In the genomic region with DNA sequence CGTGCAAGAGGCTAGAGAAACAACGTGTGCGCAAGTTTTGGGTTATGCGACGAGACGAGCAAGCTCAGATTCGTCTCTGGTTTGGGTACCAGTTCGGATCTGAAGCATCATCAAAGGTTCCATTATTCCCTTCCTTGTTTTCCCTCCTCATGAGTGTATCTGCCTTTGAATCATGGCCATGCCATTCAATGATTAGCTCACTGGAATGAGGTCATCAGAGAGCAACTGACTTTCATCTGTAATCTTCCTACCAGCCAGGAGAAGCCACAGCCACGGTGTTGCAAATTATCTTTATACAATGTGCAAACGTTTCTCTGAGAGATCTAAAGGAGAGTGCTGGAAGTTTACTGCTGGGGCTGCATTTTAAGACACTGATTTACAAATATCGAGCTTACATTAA, we compare ENCODE assay signal across 24 mouse cellular contexts. TPM values are rescaled to one million over a fixed set of nuclear protein-coding genes. Genes with fewer than 3 reads are reported as not detected.
DNase-seq lines count a peak whose midpoint lies in the region; ATAC-seq and TF ChIP-seq lines count a peak whose summit lies in the region.
"Had no signal": no experiment of that assay in that cellular context is flagged by ENCODE, and none has a peak within 500 bp of the region (broad histone marks: within the 10 kb centered on the region; RNA-seq: fewer than 3 reads in every experiment).

No protein-coding gene starts in this region.

- H3K4me2 ChIP-seq in heart, postnatal 0 days (ENCODE audit: low read depth, low read length), result peak overlapping the region; percentile 30; the same call in 1 of the 2 replicates
- H3K4me2 ChIP-seq in liver, embryonic 11.5 days, result no peak overlapping the region
- H3K4me2 ChIP-seq: heart, embryonic 12.5 days; hindbrain, embryonic 14.5 days; limb, embryonic 12.5 days; lung, embryonic 15.5 days; midbrain, embryonic 15.5 days had no signal

- no peak overlapping the region for H3K4me3 ChIP-seq in heart, postnatal 0 days (ENCODE audit: low read depth, low read length)
- peak overlapping the region; percentile 28; the same call in 1 of the 2 replicates for H3K4me3 ChIP-seq in liver, adult 2 months (ENCODE audit: insufficient read depth, low read depth, low read length)
- no peak overlapping the region for H3K4me3 ChIP-seq in liver, embryonic 11.5 days (ENCODE audit: low read depth, low read length)
- H3K4me3 ChIP-seq: heart, embryonic 12.5 days; limb, embryonic 12.5 days; lung, embryonic 15.5 days; midbrain, embryonic 15.5 days had no signal

- H3K9me3 ChIP-seq in heart, postnatal 0 days (replicated peaks; ENCODE audit: control insufficient read depth, low read length), result no peaks in the 10 kb centered on the region
- no peaks in the 10 kb centered on the region for H3K9me3 ChIP-seq in liver, embryonic 11.5 days (ENCODE audit: control insufficient read depth, low read length)
- H3K9me3 ChIP-seq: heart, embryonic 12.5 days; limb, embryonic 12.5 days; lung, embryonic 15.5 days; midbrain, embryonic 15.5 days had no signal

- ATAC-seq in heart, postnatal 0 days (ENCODE audit: insufficient read depth, low read depth), result no peak
- ATAC-seq in liver, embryonic 11.5 days (replicated peaks; ENCODE audit: low FRiP score), result no peak
- ATAC-seq: inflammation-experienced regulatory T-cells, adult 6 months; midbrain, embryonic 15.5 days had no signal

- H3K79me2 ChIP-seq in liver, adult 2 months (ENCODE audit: control insufficient read depth, insufficient read depth, low read length), result peaks cover 27% of the 10 kb centered on the region

- H3K36me3 ChIP-seq in heart, postnatal 0 days (replicated peaks; ENCODE audit: control insufficient read depth, insufficient read depth, low read length), result no peaks in the 10 kb centered on the region
- H3K36me3 ChIP-seq in liver, adult 2 months (ENCODE audit: control insufficient read depth, insufficient read depth, low read length), result no peaks in the 10 kb centered on the region
- H3K36me3 ChIP-seq in liver, embryonic 11.5 days (ENCODE audit: control insufficient read depth, insufficient read depth, low read length), result no peaks in the 10 kb centered on the region
- H3K36me3 ChIP-seq: heart, embryonic 12.5 days; limb, embryonic 12.5 days; lung, embryonic 15.5 days; midbrain, embryonic 15.5 days had no signal

- no peak for TF ChIP-seq CTCF in heart, postnatal 0 days (IDR thresholded peaks at IDR 0.05; ENCODE audit: low read depth)
- TF ChIP-seq CTCF in liver, adult 2 months (IDR thresholded peaks at IDR 0.05; ENCODE audit: low read depth, low read length), result no peak

- WGBS in heart, postnatal 0 days, result 76% methylated on average over 11 of the region's 11 CpGs
- WGBS in liver, adult 2 months, result 60% methylated on average over 11 of the region's 11 CpGs
- WGBS in liver, embryonic 11.5 days, result 74% methylated on average over 11 of the region's 11 CpGs

- peaks cover 11% of the 10 kb centered on the region; the same call in 1 of the 2 replicates for H3K4me1 ChIP-seq in heart, postnatal 0 days (ENCODE audit: control insufficient read depth, insufficient read depth)
- peaks cover 27% of the 10 kb centered on the region for H3K4me1 ChIP-seq in liver, adult 2 months (ENCODE audit: control insufficient read depth, insufficient read depth, low read length)
- H3K4me1 ChIP-seq in liver, embryonic 11.5 days (replicated peaks; ENCODE audit: control insufficient read depth, insufficient read depth, low read length), result 0 out of 2 replicates have a peak, but pooled peaks cover 3% of the 10 kb centered on the region

- no peak for TF ChIP-seq POLR2A in liver, adult 2 months (IDR thresholded peaks at IDR 0.05; ENCODE audit: extremely low read depth, insufficient read depth, low read length)

- intact Hi-C loops in heart, postnatal 14 days (cut with DNase I), result no loop called here

- H3K27me3 ChIP-seq in heart, postnatal 0 days (ENCODE audit: control insufficient read depth, insufficient read depth, low read length), result no peaks in the 10 kb centered on the region
- no peaks in the 10 kb centered on the region for H3K27me3 ChIP-seq in liver, adult 2 months (ENCODE audit: control insufficient read depth, insufficient read depth, low read length)
- H3K27me3 ChIP-seq in liver, embryonic 11.5 days (replicated peaks; ENCODE audit: control insufficient read depth, insufficient read depth, low read length), result no peaks in the 10 kb centered on the region
- H3K27me3 ChIP-seq: limb, embryonic 12.5 days; lung, embryonic 15.5 days; midbrain, embryonic 15.5 days had no signal

- no peak overlapping the region for H3K9ac ChIP-seq in heart, postnatal 0 days (replicated peaks; ENCODE audit: low read depth, low read length)
- H3K9ac ChIP-seq in liver, adult 2 months (ENCODE audit: low read depth, low read length), result no peak overlapping the region
- no peak overlapping the region for H3K9ac ChIP-seq in liver, embryonic 11.5 days (ENCODE audit: low read depth, low read length)
- H3K9ac ChIP-seq: heart, embryonic 12.5 days; hindbrain, embryonic 14.5 days; limb, embryonic 12.5 days; liver, embryonic 14.5 days; lung, embryonic 15.5 days; midbrain, embryonic 15.5 days had no signal

- DNase-seq in heart, postnatal 0 days (ENCODE audit: low spot score), result no peak
- DNase-seq in heart, postnatal 14 days, result no peak
- DNase-seq in liver, adult 2 months (ENCODE audit: extremely low read depth, low read depth, low spot score), result peak; percentile 87
- no peak for DNase-seq in liver, embryonic 11.5 days (ENCODE audit: low spot score)
- peak; percentile 23 for DNase-seq in MN1 (ENCODE audit: low spot score)
- DNase-seq in brain, adult 2 months (ENCODE audit: low read depth, low spot score), result peak; percentile 74
- no peak for DNase-seq in thymus, postnatal 25 days
- DNase-seq in urinary bladder, postnatal 4 days (ENCODE audit: low spot score in 2 of 2), result no peak
- DNase-seq: adrenal gland, postnatal 14 days; cerebellum, adult 8-10 months; cerebellum, postnatal 36 days; kidney, adult 9 months; kidney, postnatal 14 days had no signal

- H3K27ac ChIP-seq in heart, postnatal 0 days (ENCODE audit: low read depth), result no peak overlapping the region
- no peak overlapping the region for H3K27ac ChIP-seq in liver, adult 2 months (replicated peaks; ENCODE audit: insufficient read depth, low read depth, low read length)
- H3K27ac ChIP-seq in liver, embryonic 11.5 days (ENCODE audit: low read depth, low read length), result no peak overlapping the region
- H3K27ac ChIP-seq: hindbrain, embryonic 14.5 days; limb, embryonic 12.5 days; liver, embryonic 14.5 days; lung, embryonic 15.5 days; macrophage; midbrain, embryonic 15.5 days had no signal

- TF ChIP-seq EP300 in heart, postnatal 0 days (IDR thresholded peaks at IDR 0.05; ENCODE audit: low read depth), result no peak

RNA-seq across cellular contexts. Expression of gene Stard13, which starts 46.3 kb away (rescaled TPM):
- 10.6 and 11.9 TPM in 2 replicates for total RNA-seq in heart, postnatal 0 days (2014; rRNA removed; ENCODE audit: low replicate concordance)
- 3.0 and 3.3 TPM in 2 replicates for polyA plus RNA-seq in heart, postnatal 0 days (2015; fragmentation: Nextera tagmentation; extraction: Ambion mirVana)
- 10 to 100 TPM; 23.0 to 23.3 TPM for total RNA-seq in heart, postnatal 14 days (2021)
- total RNA-seq in liver, adult 2 months (2014; rRNA removed), result 21.3 and 25.0 TPM in 2 replicates
- polyA plus RNA-seq in liver, adult 2 months (2012; rRNA removed), result 7.8 and 7.9 TPM in 2 replicates
- polyA plus RNA-seq in liver, embryonic 11.5 days (2014; fragmentation: Nextera tagmentation; extraction: Ambion mirVana), result 2.3 and 2.8 TPM in 2 replicates
- total RNA-seq: granulocyte monocyte progenitor cell, adult 5-6 weeks; MEL; neutrophil, adult 5-6 weeks had no signal

Comparison
In these comparisons a context has a peak if more than half of its experiments do, and no peak if none do; other contexts are left out.
1. DNase-seq: peak in liver, adult 2 months (single experiment), MN1 (single experiment) and brain, adult 2 months (single experiment); none in heart, postnatal 0 days (single experiment), heart, postnatal 14 days (0 of 2), liver, embryonic 11.5 days (single experiment), thymus, postnatal 25 days (single experiment) and urinary bladder, postnatal 4 days (0 of 2).